In genomic region chr13:30724691-30725271, GRCm38 (mm10) we compare ENCODE assay signal across 9 mouse cellular contexts. TPM values are rescaled to one million over a fixed set of nuclear protein-coding genes. Genes with fewer than 3 reads are reported as not detected.
DNase-seq lines count a peak whose midpoint lies in the region; ATAC-seq and TF ChIP-seq lines count a peak whose summit lies in the region.
"Had no signal": no experiment of that assay in that cellular context is flagged by ENCODE, and none has a peak within 500 bp of the region (broad histone marks: within the 10 kb centered on the region; RNA-seq: fewer than 3 reads in every experiment).

No protein-coding gene starts in this region.

- ATAC-seq in embryonic facial prominence, embryonic 11.5 days (replicated peaks; ENCODE audit: insufficient number of reproducible peaks, low FRiP score, low TSS enrichment, low read depth): no peak
- no peak for ATAC-seq in limb, embryonic 14.5 days (ENCODE audit: low FRiP score, low read depth)
- peak; percentile 70 for ATAC-seq in hindbrain, postnatal 0 days
- no peak for ATAC-seq in erythroid progenitor cell, adult 5-6 weeks (replicated peaks; ENCODE audit: low FRiP score, poor library complexity, severe bottlenecking)

- 0 out of 2 replicates have a peak, but pooled peaks cover 4% of the 10 kb centered on the region for H3K4me1 ChIP-seq in embryonic facial prominence, embryonic 11.5 days (ENCODE audit: control insufficient read depth, insufficient read depth, low read length)
- peaks cover 41% of the 10 kb centered on the region for H3K4me1 ChIP-seq in embryonic facial prominence, embryonic 10.5 days
- 0 out of 2 replicates have a peak, but pooled peaks cover 6% of the 10 kb centered on the region for H3K4me1 ChIP-seq in limb, embryonic 14.5 days (ENCODE audit: control insufficient read depth, insufficient read depth, low read length)
- H3K4me1 ChIP-seq in limb, embryonic 10.5 days: peaks cover 9% of the 10 kb centered on the region; the same call in 1 of the 2 replicates
- peaks cover 8% of the 10 kb centered on the region; the same call in 1 of the 2 replicates for H3K4me1 ChIP-seq in hindbrain, postnatal 0 days (ENCODE audit: insufficient read depth, low read length)

- no peak overlapping the region for H3K4me2 ChIP-seq in embryonic facial prominence, embryonic 11.5 days (ENCODE audit: low read depth, low read length)
- H3K4me2 ChIP-seq in limb, embryonic 14.5 days (replicated peaks; ENCODE audit: low read depth, low read length, severe bottlenecking): no peak overlapping the region
- peak overlapping the region; percentile 42; the same call in 1 of the 2 replicates for H3K4me2 ChIP-seq in hindbrain, postnatal 0 days (ENCODE audit: low read depth, low read length)
- H3K4me2 ChIP-seq: heart, embryonic 15.5 days had no signal

- DNase-seq in embryonic facial prominence, embryonic 11.5 days (ENCODE audit: low spot score): peak; percentile 13
- DNase-seq in embryonic facial prominence, embryonic 10.5 days (ENCODE audit: low spot score): no peak
- peak; percentile 17 for DNase-seq in limb, embryonic 14.5 days (ENCODE audit: low spot score)
- DNase-seq in limb, embryonic 10.5 days (ENCODE audit: low spot score): no peak
- peak; percentile 69 for DNase-seq in NIH3T3 (ENCODE audit: low read depth)
- DNase-seq in hindbrain, postnatal 0 days (ENCODE audit: low spot score): peak; percentile 53
- DNase-seq in layer of hippocampus, postnatal 10 days (ENCODE audit: low spot score in 2 of 2): no peak

- H3K9me3 ChIP-seq in embryonic facial prominence, embryonic 11.5 days (replicated peaks; ENCODE audit: control insufficient read depth, low read length): no peaks in the 10 kb centered on the region
- H3K9me3 ChIP-seq in embryonic facial prominence, embryonic 10.5 days: no peaks in the 10 kb centered on the region
- no peaks in the 10 kb centered on the region for H3K9me3 ChIP-seq in limb, embryonic 14.5 days (ENCODE audit: control insufficient read depth, low read length)
- H3K9me3 ChIP-seq in limb, embryonic 10.5 days (replicated peaks): no peaks in the 10 kb centered on the region
- H3K9me3 ChIP-seq in hindbrain, postnatal 0 days (ENCODE audit: low read length): no peaks in the 10 kb centered on the region
- H3K9me3 ChIP-seq: heart, embryonic 15.5 days had no signal

- H3K4me3 ChIP-seq in embryonic facial prominence, embryonic 11.5 days (ENCODE audit: low read depth, low read length): no peak overlapping the region
- no peak overlapping the region for H3K4me3 ChIP-seq in embryonic facial prominence, embryonic 10.5 days
- H3K4me3 ChIP-seq in limb, embryonic 14.5 days (replicated peaks; ENCODE audit: low read length): no peak overlapping the region
- H3K4me3 ChIP-seq in limb, embryonic 10.5 days: no peak overlapping the region
- no peak overlapping the region for H3K4me3 ChIP-seq in hindbrain, postnatal 0 days (ENCODE audit: low read length)
- H3K4me3 ChIP-seq: heart, embryonic 15.5 days had no signal

- H3K36me3 ChIP-seq in embryonic facial prominence, embryonic 11.5 days (replicated peaks; ENCODE audit: control insufficient read depth, insufficient read depth, low read depth, low read length): no peaks in the 10 kb centered on the region
- no peaks in the 10 kb centered on the region for H3K36me3 ChIP-seq in embryonic facial prominence, embryonic 10.5 days (replicated peaks)
- no peaks in the 10 kb centered on the region for H3K36me3 ChIP-seq in limb, embryonic 14.5 days (ENCODE audit: control insufficient read depth, insufficient read depth, low read length)
- H3K36me3 ChIP-seq in limb, embryonic 10.5 days: no peaks in the 10 kb centered on the region
- H3K36me3 ChIP-seq in hindbrain, postnatal 0 days (ENCODE audit: insufficient read depth, low read length): no peaks in the 10 kb centered on the region
- H3K36me3 ChIP-seq: heart, embryonic 15.5 days had no signal

- no peaks in the 10 kb centered on the region for H3K27me3 ChIP-seq in embryonic facial prominence, embryonic 11.5 days (ENCODE audit: control insufficient read depth, insufficient read depth, low read length)
- H3K27me3 ChIP-seq in embryonic facial prominence, embryonic 10.5 days (replicated peaks; ENCODE audit: low read depth, poor library complexity, severe bottlenecking): no peaks in the 10 kb centered on the region
- no peaks in the 10 kb centered on the region for H3K27me3 ChIP-seq in limb, embryonic 14.5 days (ENCODE audit: control insufficient read depth, insufficient read depth, low read length)
- no peaks in the 10 kb centered on the region for H3K27me3 ChIP-seq in limb, embryonic 10.5 days (ENCODE audit: low read depth, poor library complexity, severe bottlenecking)
- no peaks in the 10 kb centered on the region for H3K27me3 ChIP-seq in hindbrain, postnatal 0 days (ENCODE audit: insufficient read depth, low read length)
- H3K27me3 ChIP-seq: heart, embryonic 15.5 days had no signal

- WGBS in embryonic facial prominence, embryonic 11.5 days: 29% methylated on average over 7 of the region's 7 CpGs
- 32% methylated on average over 7 of the region's 7 CpGs for WGBS in embryonic facial prominence, embryonic 10.5 days
- WGBS in limb, embryonic 14.5 days: 29% methylated on average over 7 of the region's 7 CpGs
- WGBS in limb, embryonic 10.5 days: 40% methylated on average over 7 of the region's 7 CpGs
- WGBS in hindbrain, postnatal 0 days: 17% methylated on average over 7 of the region's 7 CpGs

- TF ChIP-seq CTCF in hindbrain, postnatal 0 days (IDR thresholded peaks at IDR 0.05; ENCODE audit: low read depth): no peak

- H3K9ac ChIP-seq in embryonic facial prominence, embryonic 11.5 days (replicated peaks; ENCODE audit: low read length): no peak overlapping the region
- no peak overlapping the region for H3K9ac ChIP-seq in limb, embryonic 14.5 days (ENCODE audit: low read depth, low read length, severe bottlenecking)
- no peak overlapping the region for H3K9ac ChIP-seq in hindbrain, postnatal 0 days (replicated peaks; ENCODE audit: low read length)
- H3K9ac ChIP-seq: heart, embryonic 15.5 days had no signal

- H3K27ac ChIP-seq in embryonic facial prominence, embryonic 11.5 days (replicated peaks; ENCODE audit: low read depth, low read length): no peak overlapping the region
- H3K27ac ChIP-seq in embryonic facial prominence, embryonic 10.5 days (replicated peaks): no peak overlapping the region
- H3K27ac ChIP-seq in limb, embryonic 14.5 days (replicated peaks; ENCODE audit: low read depth, low read length): no peak overlapping the region
- no peak overlapping the region for H3K27ac ChIP-seq in limb, embryonic 10.5 days
- H3K27ac ChIP-seq in hindbrain, postnatal 0 days: 0 out of 2 replicates have a peak overlapping the region, but pooled peaks have one; percentile 7
- H3K27ac ChIP-seq: heart, embryonic 15.5 days had no signal

- no peak for TF ChIP-seq POLR2A in limb, embryonic 14.5 days (IDR thresholded peaks at IDR 0.05; ENCODE audit: borderline replicate concordance, extremely low read depth, insufficient read depth, insufficient read length)

RNA-seq across cellular contexts. Expression of gene Irf4, which starts 24.2 kb away (rescaled TPM):
- not detected in 2 replicates for polyA plus RNA-seq in embryonic facial prominence, embryonic 11.5 days (2014; fragmentation: Nextera tagmentation; extraction: Ambion mirVana)
- 0.03 and 0.06 TPM in 2 replicates for polyA plus RNA-seq in embryonic facial prominence, embryonic 10.5 days (2016; fragmentation: Nextera tagmentation; extraction: Ambion mirVana)
- 0.27 and 0.34 TPM in 2 replicates for polyA plus RNA-seq in limb, embryonic 14.5 days (2012; rRNA removed)
- 0.18 and 0.29 TPM in 2 replicates for polyA plus RNA-seq in limb, embryonic 14.5 days (2014; fragmentation: Nextera tagmentation; extraction: Ambion mirVana)
- not detected in 2 replicates for polyA plus RNA-seq in limb, embryonic 10.5 days (2016; fragmentation: Nextera tagmentation; extraction: Ambion mirVana)
- total RNA-seq in hindbrain, postnatal 0 days (2014; rRNA removed): not detected in 2 replicates
- polyA plus RNA-seq in hindbrain, postnatal 0 days (2015; fragmentation: Nextera tagmentation; extraction: Ambion mirVana): 0.06 and 0.08 TPM in 2 replicates
- total RNA-seq in erythroid progenitor cell, adult 5-6 weeks (2015; ENCODE audit: low replicate concordance): 8.6 and 11.3 TPM in 2 replicates
- 5.1 TPM in 2 replicates for total RNA-seq in erythroid progenitor cell, adult 5-6 weeks (2017; ENCODE audit: low replicate concordance)
- total RNA-seq in layer of hippocampus, postnatal 10 days (2021): under 1 TPM; 0.07 to 0.11 TPM

Comparison
In these comparisons a context has a peak if more than half of its experiments do, and no peak if none do; other contexts are left out.
1. DNase-seq: peak in embryonic facial prominence, embryonic 11.5 days (single experiment), limb, embryonic 14.5 days (single experiment), NIH3T3 (single experiment) and hindbrain, postnatal 0 days (single experiment); none in embryonic facial prominence, embryonic 10.5 days (single experiment), limb, embryonic 10.5 days (single experiment) and layer of hippocampus, postnatal 10 days (0 of 2).